Mouse (Mus musculus): Measurements from ENCODE around the gene 4931428L18Rik.

- TF ChIP-seq POLR2A (IDR thresholded peaks at IDR 0.05; ENCODE audit: low read depth, low read length) = no peak
- TF ChIP-seq CTCF (IDR thresholded peaks at IDR 0.05; ENCODE audit: borderline replicate concordance, insufficient read depth, low read length) = no peak
Measured at GRCm38 (mm10) chr1:31049954-31050652, 172.4 kb downstream of the 4931428L18Rik start.

All from embryonic fibroblast, embryonic 13.5 days (primary cell).